ENCODE assay signal across 8 mouse cellular contexts in the genomic region with DNA sequence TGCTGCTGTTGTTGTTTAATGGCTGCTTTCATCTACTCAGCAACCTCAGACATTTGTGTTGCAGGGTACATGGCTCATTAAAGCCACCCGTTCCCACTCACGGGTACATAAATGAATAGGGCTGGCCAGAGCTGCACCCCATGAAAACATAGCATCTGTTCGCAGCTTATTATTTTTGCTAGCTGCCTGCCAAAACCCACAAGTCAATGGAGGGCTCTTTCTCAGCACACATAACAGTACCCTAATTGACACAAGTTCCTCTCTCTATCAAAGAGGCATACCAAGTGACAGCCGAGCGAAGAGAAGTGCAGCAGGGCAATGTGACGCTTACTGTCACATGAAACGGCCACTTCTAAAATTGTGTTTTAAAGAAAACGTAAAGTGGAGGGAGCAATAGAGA. TPM values are rescaled to one million over a fixed set of nuclear protein-coding genes. Genes with fewer than 3 reads are reported as not detected.
DNase-seq lines count a peak whose midpoint lies in the region; ATAC-seq and TF ChIP-seq lines count a peak whose summit lies in the region.

No protein-coding gene starts in this region.

- no peak for TF ChIP-seq RAD21 in CH12.LX (IDR thresholded peaks at IDR 0.05; ENCODE audit: low read depth, low read length)

- 74% methylated on average over 8 of the region's 8 CpGs for WGBS in hindbrain, embryonic 13.5 days
- WGBS in hindbrain, embryonic 11.5 days = 76% methylated on average over 8 of the region's 8 CpGs
- WGBS in embryonic facial prominence, embryonic 11.5 days = 75% methylated on average over 8 of the region's 8 CpGs
- WGBS in limb, embryonic 13.5 days = 52% methylated on average over 8 of the region's 8 CpGs

- H3K79me2 ChIP-seq in CH12.LX (replicated peaks; ENCODE audit: control insufficient read depth, extremely low read depth, insufficient read depth, poor library complexity, severe bottlenecking) = no peaks in the 10 kb centered on the region

- H3K36me3 ChIP-seq in hindbrain, embryonic 13.5 days = no peaks in the 10 kb centered on the region
- no peaks in the 10 kb centered on the region for H3K36me3 ChIP-seq in hindbrain, embryonic 11.5 days (ENCODE audit: control insufficient read depth, insufficient read depth, low read length)
- H3K36me3 ChIP-seq in CH12.LX (replicated peaks in 1 of 2; ENCODE audit: control insufficient read depth in 1 of 2, insufficient read depth in 1 of 2, low read length in 1 of 2) = no peaks in the 10 kb centered on the region
- no peaks in the 10 kb centered on the region for H3K36me3 ChIP-seq in embryonic facial prominence, embryonic 11.5 days (replicated peaks; ENCODE audit: control insufficient read depth, insufficient read depth, low read depth, low read length)
- H3K36me3 ChIP-seq in limb, embryonic 13.5 days = no peaks in the 10 kb centered on the region

- H3K27ac ChIP-seq in hindbrain, embryonic 13.5 days = no peak overlapping the region
- H3K27ac ChIP-seq in hindbrain, embryonic 11.5 days (ENCODE audit: low read depth, low read length) = no peak overlapping the region
- no peak overlapping the region for H3K27ac ChIP-seq in CH12.LX (ENCODE audit: insufficient read depth, low read depth)
- H3K27ac ChIP-seq in embryonic facial prominence, embryonic 11.5 days (replicated peaks; ENCODE audit: low read depth, low read length) = no peak overlapping the region
- H3K27ac ChIP-seq in limb, embryonic 13.5 days = no peak overlapping the region

- TF ChIP-seq POLR2A in CH12.LX (IDR thresholded peaks at IDR 0.05; ENCODE audit: low read depth, low read length) = no peak

- peak; percentile 13; the same call in 1 of the 2 replicates for ATAC-seq in hindbrain, embryonic 13.5 days (ENCODE audit: low FRiP score)
- ATAC-seq in hindbrain, embryonic 11.5 days (ENCODE audit: low FRiP score) = no peak
- ATAC-seq in embryonic facial prominence, embryonic 11.5 days (replicated peaks; ENCODE audit: insufficient number of reproducible peaks, low FRiP score, low TSS enrichment, low read depth) = no peak
- peak; percentile 15; the same call in 1 of the 2 replicates for ATAC-seq in limb, embryonic 13.5 days (ENCODE audit: low FRiP score, low read depth)

- in situ Hi-C loops in CH12.LX (cut with MboI; ENCODE audit: low pct_ligation_motif_present, low pct_unique_long_range_greater_than_20kb, low sequenced_read_pairs) = loop anchor here (10.0 kb wide), 2 partner anchors 54 to 144 kb away; partner anchors contain the start of gene Pdk3

- H3K4me1 ChIP-seq in hindbrain, embryonic 13.5 days (replicated peaks) = 0 out of 2 replicates have a peak, but pooled peaks cover 4% of the 10 kb centered on the region
- no peaks in the 10 kb centered on the region for H3K4me1 ChIP-seq in hindbrain, embryonic 11.5 days (replicated peaks; ENCODE audit: control insufficient read depth, insufficient read depth, low read length)
- no peaks in the 10 kb centered on the region; a peak in 2 of 4 replicates for H3K4me1 ChIP-seq in CH12.LX (ENCODE audit: control insufficient read depth in 1 of 2, insufficient read depth in 2 of 2)
- no peaks in the 10 kb centered on the region for H3K4me1 ChIP-seq in embryonic facial prominence, embryonic 11.5 days (ENCODE audit: control insufficient read depth, insufficient read depth, low read length)
- H3K4me1 ChIP-seq in limb, embryonic 13.5 days = no peaks in the 10 kb centered on the region

- H3K4me2 ChIP-seq in hindbrain, embryonic 13.5 days = peak overlapping the region; percentile 47
- H3K4me2 ChIP-seq in hindbrain, embryonic 11.5 days (replicated peaks; ENCODE audit: low read depth, low read length) = no peak overlapping the region
- H3K4me2 ChIP-seq in CH12.LX (ENCODE audit: insufficient read depth, low read depth, poor library complexity, severe bottlenecking) = peak overlapping the region; percentile 61; the same call in 1 of the 2 replicates
- no peak overlapping the region for H3K4me2 ChIP-seq in embryonic facial prominence, embryonic 11.5 days (ENCODE audit: low read depth, low read length)
- peak overlapping the region; percentile 58 for H3K4me2 ChIP-seq in limb, embryonic 13.5 days (replicated peaks)

- TF ChIP-seq EP300 in CH12.LX (IDR thresholded peaks at IDR 0.05; ENCODE audit: low read length) = no peak

- H3K27me3 ChIP-seq in hindbrain, embryonic 13.5 days = 0 out of 2 replicates have a peak, but pooled peaks cover 6% of the 10 kb centered on the region
- H3K27me3 ChIP-seq in hindbrain, embryonic 11.5 days (ENCODE audit: control insufficient read depth, insufficient read depth, low read length) = no peaks in the 10 kb centered on the region
- H3K27me3 ChIP-seq in CH12.LX (replicated peaks) = no peaks in the 10 kb centered on the region
- no peaks in the 10 kb centered on the region for H3K27me3 ChIP-seq in embryonic facial prominence, embryonic 11.5 days (ENCODE audit: control insufficient read depth, insufficient read depth, low read length)
- peaks cover 14% of the 10 kb centered on the region; the same call in 1 of the 2 replicates for H3K27me3 ChIP-seq in limb, embryonic 13.5 days

- no peak for TF ChIP-seq CTCF in CH12.LX (conservative IDR thresholded peaks at IDR 0.05 in 1 of 2, IDR thresholded peaks at IDR 0.05 in 1 of 2; ENCODE audit: low read depth in 2 of 2, low read length in 2 of 2)

- dilution Hi-C loops in CH12.LX (cut with MboI; ENCODE audit: extremely low pct_ligation_motif_present, extremely low pct_unique_long_range_greater_than_20kb, low sequenced_read_pairs) = no loop called here

- DNase-seq in hindbrain, embryonic 11.5 days (ENCODE audit: low spot score) = no peak
- no peak for DNase-seq in CH12.LX (ENCODE audit: extremely low read depth)
- no peak for DNase-seq in embryonic facial prominence, embryonic 11.5 days (ENCODE audit: low spot score)
- no peak for DNase-seq in right cerebral cortex, postnatal 14 days
- no peak for DNase-seq in ovary, postnatal 10 days (ENCODE audit: low spot score)
- no peak for DNase-seq in frontal cortex, adult 2 months (ENCODE audit: extremely low spot score in 1 of 2, low spot score in 1 of 2)

- no peaks in the 10 kb centered on the region for H3K9me3 ChIP-seq in hindbrain, embryonic 13.5 days
- no peaks in the 10 kb centered on the region for H3K9me3 ChIP-seq in hindbrain, embryonic 11.5 days (ENCODE audit: control insufficient read depth, low read length)
- H3K9me3 ChIP-seq in CH12.LX (replicated peaks; ENCODE audit: low read length) = no peaks in the 10 kb centered on the region
- no peaks in the 10 kb centered on the region for H3K9me3 ChIP-seq in embryonic facial prominence, embryonic 11.5 days (replicated peaks; ENCODE audit: control insufficient read depth, low read length)
- H3K9me3 ChIP-seq in limb, embryonic 13.5 days = no peaks in the 10 kb centered on the region

- 0 out of 2 replicates have a peak overlapping the region, but pooled peaks have one; percentile 35 for H3K9ac ChIP-seq in hindbrain, embryonic 13.5 days
- no peak overlapping the region for H3K9ac ChIP-seq in hindbrain, embryonic 11.5 days (ENCODE audit: low read depth, low read length)
- no peak overlapping the region for H3K9ac ChIP-seq in CH12.LX (ENCODE audit: insufficient read depth, low read depth)
- H3K9ac ChIP-seq in embryonic facial prominence, embryonic 11.5 days (replicated peaks; ENCODE audit: low read length) = no peak overlapping the region
- H3K9ac ChIP-seq in limb, embryonic 13.5 days = no peak overlapping the region

- H3K4me3 ChIP-seq in hindbrain, embryonic 13.5 days = peak overlapping the region; percentile 33; the same call in 1 of the 2 replicates
- H3K4me3 ChIP-seq in hindbrain, embryonic 11.5 days (ENCODE audit: low read depth, low read length) = no peak overlapping the region
- no peak overlapping the region for H3K4me3 ChIP-seq in CH12.LX (replicated peaks in 1 of 3; ENCODE audit: low read depth in 2 of 3, low read length in 2 of 3, poor library complexity in 1 of 3)
- H3K4me3 ChIP-seq in embryonic facial prominence, embryonic 11.5 days (ENCODE audit: low read depth, low read length) = peak overlapping the region; percentile 11; the same call in 1 of the 2 replicates
- peak overlapping the region; percentile 37 for H3K4me3 ChIP-seq in limb, embryonic 13.5 days

TF ChIP-seq in CH12.LX, 34 proteins besides CTCF, POLR2A, EP300 and RAD21:
- TF ChIP-seq SIN3A (IDR thresholded peaks at IDR 0.05; ENCODE audit: low read length) = no peak
- TF ChIP-seq MYC (IDR thresholded peaks at IDR 0.05; ENCODE audit: low read depth, low read length) = no peak
- no peak for TF ChIP-seq MAZ (IDR thresholded peaks at IDR 0.05; ENCODE audit: low read depth, low read length)
- no peak for TF ChIP-seq RCOR1 (conservative IDR thresholded peaks at IDR 0.05; ENCODE audit: low read depth, low read length)
- no peak for TF ChIP-seq POLR2AphosphoS2 (IDR thresholded peaks at IDR 0.05; ENCODE audit: low read depth, low read length)
- no peak for TF ChIP-seq USF1 (IDR thresholded peaks at IDR 0.05; ENCODE audit: low read depth, low read length)
- TF ChIP-seq ZC3H11A (IDR thresholded peaks at IDR 0.05; ENCODE audit: low read depth, low read length) = no peak
- no peak for TF ChIP-seq BHLHE40 (IDR thresholded peaks at IDR 0.05; ENCODE audit: low read depth, low read length)
- no peak for TF ChIP-seq ETS1 (conservative IDR thresholded peaks at IDR 0.05; ENCODE audit: low read depth, low read length)
- TF ChIP-seq TCF12 (IDR thresholded peaks at IDR 0.05; ENCODE audit: low read depth, low read length) = no peak
- no peak for TF ChIP-seq JUND (conservative IDR thresholded peaks at IDR 0.05; ENCODE audit: low read depth, low read length)

RNA-seq across cellular contexts. Expression of gene Pdk3, which starts 57.0 kb away (rescaled TPM):
- polyA plus RNA-seq in hindbrain, embryonic 13.5 days (2015; fragmentation: Nextera tagmentation; extraction: Ambion mirVana) = 26.7 and 29.3 TPM in 2 replicates
- 63.5 and 68.7 TPM in 2 replicates for polyA plus RNA-seq in hindbrain, embryonic 11.5 days (2014; fragmentation: Nextera tagmentation; extraction: Ambion mirVana)
- total RNA-seq in CH12.LX (2012; rRNA removed) = 25.5 and 27.0 TPM in 2 replicates
- total RNA-seq in CH12.LX (2014; rRNA removed) = 84.0 and 84.4 TPM in 2 replicates
- 47.7 and 49.3 TPM in 2 replicates for polyA plus RNA-seq in CH12.LX (2012; ENCODE audit: insufficient read length, low read depth)
- polyA plus RNA-seq in embryonic facial prominence, embryonic 11.5 days (2014; fragmentation: Nextera tagmentation; extraction: Ambion mirVana) = 77.3 and 79.1 TPM in 2 replicates
- 68.3 and 70.8 TPM in 2 replicates for polyA plus RNA-seq in limb, embryonic 13.5 days (2015; fragmentation: Nextera tagmentation; extraction: Ambion mirVana)
- polyA plus RNA-seq in frontal cortex, adult 2 months (2012; rRNA removed) = 24.1 and 25.1 TPM in 2 replicates

Comparison
In these comparisons a context has a peak if more than half of its experiments do, and no peak if none do; other contexts are left out.
1. ATAC-seq: peak in hindbrain, embryonic 13.5 days (single experiment) and limb, embryonic 13.5 days (single experiment); none in hindbrain, embryonic 11.5 days (single experiment) and embryonic facial prominence, embryonic 11.5 days (single experiment).
2. H3K4me2 ChIP-seq: peak in hindbrain, embryonic 13.5 days (single experiment), CH12.LX (single experiment) and limb, embryonic 13.5 days (single experiment); none in hindbrain, embryonic 11.5 days (single experiment) and embryonic facial prominence, embryonic 11.5 days (single experiment).
3. H3K4me3 ChIP-seq: peak in hindbrain, embryonic 13.5 days (single experiment), embryonic facial prominence, embryonic 11.5 days (single experiment) and limb, embryonic 13.5 days (single experiment); none in hindbrain, embryonic 11.5 days (single experiment) and CH12.LX (0 of 3).